21 mouse cellular contexts compared by ENCODE assay signal in genomic region chr6:54130881-54131280, GRCm38 (mm10).
DNase-seq lines count a peak whose midpoint lies in the region; ATAC-seq and TF ChIP-seq lines count a peak whose summit lies in the region.
"Had no signal": no experiment of that assay in that cellular context is flagged by ENCODE, and none has a peak within 500 bp of the region (broad histone marks: within the 10 kb centered on the region; RNA-seq: fewer than 3 reads in every experiment).

No protein-coding gene starts in this region.

- no peak overlapping the region for H3K4me2 ChIP-seq in kidney, embryonic 16.5 days (replicated peaks; ENCODE audit: low read depth, low read length)
- H3K4me2 ChIP-seq in liver, postnatal 0 days (ENCODE audit: low read depth, low read length), result no peak overlapping the region
- H3K4me2 ChIP-seq: embryonic facial prominence, embryonic 12.5 days; forebrain, embryonic 15.5 days; heart, embryonic 15.5 days; hindbrain, embryonic 13.5 days had no signal

- H3K4me1 ChIP-seq in kidney, adult 2 months (ENCODE audit: control insufficient read depth, insufficient read depth, low read length), result peaks cover 3% of the 10 kb centered on the region; the same call in 1 of the 2 replicates
- peaks cover 6% of the 10 kb centered on the region; the same call in 1 of the 2 replicates for H3K4me1 ChIP-seq in kidney, embryonic 16.5 days (ENCODE audit: insufficient read depth, low read length)
- H3K4me1 ChIP-seq in liver, adult 2 months (ENCODE audit: control insufficient read depth, insufficient read depth, low read length), result peaks cover 12% of the 10 kb centered on the region
- H3K4me1 ChIP-seq in liver, postnatal 0 days (ENCODE audit: insufficient read depth), result peaks cover 3% of the 10 kb centered on the region
- H3K4me1 ChIP-seq: embryonic facial prominence, embryonic 12.5 days had no signal

- H3K36me3 ChIP-seq in kidney, adult 2 months (ENCODE audit: control insufficient read depth, insufficient read depth, low read length), result no peaks in the 10 kb centered on the region
- H3K36me3 ChIP-seq in kidney, embryonic 16.5 days (ENCODE audit: insufficient read depth, low read length), result no peaks in the 10 kb centered on the region
- H3K36me3 ChIP-seq in liver, adult 2 months (ENCODE audit: control insufficient read depth, insufficient read depth, low read length), result no peaks in the 10 kb centered on the region
- no peaks in the 10 kb centered on the region for H3K36me3 ChIP-seq in liver, postnatal 0 days (replicated peaks; ENCODE audit: insufficient read depth, low read length)
- H3K36me3 ChIP-seq: embryonic facial prominence, embryonic 12.5 days; forebrain, embryonic 15.5 days; G1E; heart, embryonic 10.5 days; heart, embryonic 15.5 days; hindbrain, embryonic 13.5 days had no signal

- no peak overlapping the region for H3K27ac ChIP-seq in kidney, adult 2 months (ENCODE audit: insufficient read depth, low read depth, low read length)
- no peak overlapping the region for H3K27ac ChIP-seq in kidney, embryonic 16.5 days (ENCODE audit: low read length)
- peak overlapping the region; percentile 92 for H3K27ac ChIP-seq in liver, adult 2 months (replicated peaks; ENCODE audit: insufficient read depth, low read depth, low read length)
- H3K27ac ChIP-seq in liver, postnatal 0 days (ENCODE audit: low read depth), result no peak overlapping the region
- H3K27ac ChIP-seq: embryonic facial prominence, embryonic 12.5 days; forebrain, embryonic 15.5 days; heart, embryonic 10.5 days; heart, embryonic 15.5 days; hindbrain, embryonic 13.5 days had no signal

- peaks cover 19% of the 10 kb centered on the region for H3K79me2 ChIP-seq in liver, adult 2 months (ENCODE audit: control insufficient read depth, insufficient read depth, low read length)

- H3K9ac ChIP-seq in kidney, embryonic 16.5 days (replicated peaks; ENCODE audit: low read length), result no peak overlapping the region
- H3K9ac ChIP-seq in liver, adult 2 months (ENCODE audit: low read depth, low read length), result peak overlapping the region; percentile 61
- no peak overlapping the region for H3K9ac ChIP-seq in liver, postnatal 0 days (replicated peaks)
- H3K9ac ChIP-seq: embryonic facial prominence, embryonic 12.5 days; forebrain, embryonic 15.5 days; heart, embryonic 15.5 days; hindbrain, embryonic 13.5 days had no signal

- no peak for ATAC-seq in kidney, embryonic 16.5 days (ENCODE audit: low FRiP score, low TSS enrichment)
- no peak for ATAC-seq in liver, postnatal 0 days
- ATAC-seq: CD4-positive, CD25-positive, alpha-beta regulatory T cell, adult 4 months; forebrain, embryonic 15.5 days had no signal

- TF ChIP-seq CTCF in kidney, adult 2 months (conservative IDR thresholded peaks at IDR 0.05; ENCODE audit: insufficient read depth, insufficient read length, low read depth, low read length), result no peak
- no peak for TF ChIP-seq CTCF in liver, adult 2 months (IDR thresholded peaks at IDR 0.05; ENCODE audit: low read depth, low read length)
- TF ChIP-seq CTCF in liver, postnatal 0 days (IDR thresholded peaks at IDR 0.05; ENCODE audit: low read depth), result no peak

- H3K9me3 ChIP-seq in kidney, embryonic 16.5 days (ENCODE audit: low read length), result no peaks in the 10 kb centered on the region
- H3K9me3 ChIP-seq in liver, postnatal 0 days (ENCODE audit: low read length), result no peaks in the 10 kb centered on the region
- H3K9me3 ChIP-seq: embryonic facial prominence, embryonic 12.5 days; forebrain, embryonic 15.5 days; heart, embryonic 10.5 days; heart, embryonic 15.5 days; hindbrain, embryonic 13.5 days had no signal

- no peak overlapping the region for H3K4me3 ChIP-seq in kidney, adult 2 months (ENCODE audit: insufficient read depth, low read depth, low read length)
- H3K4me3 ChIP-seq in kidney, embryonic 16.5 days (ENCODE audit: low read length), result no peak overlapping the region
- H3K4me3 ChIP-seq in liver, adult 2 months (ENCODE audit: insufficient read depth, low read depth, low read length), result no peak overlapping the region
- H3K4me3 ChIP-seq in liver, postnatal 0 days (ENCODE audit: low read depth, low read length), result no peak overlapping the region
- H3K4me3 ChIP-seq: embryonic facial prominence, embryonic 12.5 days; forebrain, embryonic 15.5 days; heart, embryonic 10.5 days; heart, embryonic 15.5 days; hindbrain, embryonic 13.5 days had no signal

- TF ChIP-seq POLR2A in kidney, adult 2 months (IDR thresholded peaks at IDR 0.05; ENCODE audit: low read depth, low read length), result no peak
- no peak for TF ChIP-seq POLR2A in liver, adult 2 months (IDR thresholded peaks at IDR 0.05; ENCODE audit: extremely low read depth, insufficient read depth, low read length)

- peak; percentile 49 for DNase-seq in kidney, adult 2 months
- DNase-seq in liver, adult 2 months (ENCODE audit: extremely low read depth, low read depth, low spot score), result peak; percentile 96
- DNase-seq in liver, postnatal 0 days, result no peak
- DNase-seq in kidney, postnatal 36 days, result peak; percentile 32 to 45
- no peak for DNase-seq in right cerebral cortex, postnatal 4 days
- DNase-seq: adrenal gland, adult 8-10 months; adrenal gland, postnatal 36 days; B cell, adult 2 months; cerebellum, adult 9-10 months; cerebellum, postnatal 25 days; gastrocnemius, postnatal 10 days; heart, adult 18-20 months; heart, postnatal 14 days had no signal

- 59% methylated on average over 3 of the region's 3 CpGs for WGBS in kidney, adult 2 months
- WGBS in kidney, embryonic 16.5 days, result 77% methylated on average over 3 of the region's 3 CpGs
- WGBS in liver, adult 2 months, result 33% methylated on average over 3 of the region's 3 CpGs
- 82% methylated on average over 3 of the region's 3 CpGs for WGBS in liver, postnatal 0 days (ENCODE audit: insufficient replicate concordance)

- H3K27me3 ChIP-seq in kidney, adult 2 months (replicated peaks; ENCODE audit: control insufficient read depth, insufficient read depth, low read length), result no peaks in the 10 kb centered on the region
- H3K27me3 ChIP-seq in kidney, embryonic 16.5 days (ENCODE audit: insufficient read depth, low read length), result no peaks in the 10 kb centered on the region
- H3K27me3 ChIP-seq in liver, adult 2 months (ENCODE audit: control insufficient read depth, insufficient read depth, low read length), result no peaks in the 10 kb centered on the region
- H3K27me3 ChIP-seq in liver, postnatal 0 days (ENCODE audit: insufficient read depth, low read length), result no peaks in the 10 kb centered on the region
- H3K27me3 ChIP-seq: embryonic facial prominence, embryonic 12.5 days; forebrain, embryonic 15.5 days; heart, embryonic 15.5 days; hindbrain, embryonic 13.5 days had no signal

- no peak for TF ChIP-seq EP300 in liver, postnatal 0 days (IDR thresholded peaks at IDR 0.05; ENCODE audit: low read depth)

Comparison
In these comparisons a context has a peak if more than half of its experiments do, and no peak if none do; other contexts are left out.
1. DNase-seq: peak in kidney, adult 2 months (single experiment), liver, adult 2 months (single experiment) and kidney, postnatal 36 days (2 of 2); none in liver, postnatal 0 days (single experiment) and right cerebral cortex, postnatal 4 days (single experiment).